Mouse (Mus musculus) ES-Bruce4 (cell line): ENCODE data around the gene Acvr1b.

Experiments used
- CTCF ChIP-seq: IDR thresholded peaks from one replicate; pipeline ENCODE4 v1.8.1; 2011; ENCODE audit warnings: low read depth, low read length
- EP300 ChIP-seq: IDR thresholded peaks from 2 replicates; pipeline ENCODE4 v1.6.1; 2011; ENCODE audit warnings: low read depth, low read length; ENCODE audit not compliant: insufficient read depth
- POLR2A ChIP-seq: IDR thresholded peaks from one replicate; pipeline ENCODE4 v1.8.1; 2011; ENCODE audit warnings: low read length; ENCODE audit not compliant: insufficient read depth

DNA sequence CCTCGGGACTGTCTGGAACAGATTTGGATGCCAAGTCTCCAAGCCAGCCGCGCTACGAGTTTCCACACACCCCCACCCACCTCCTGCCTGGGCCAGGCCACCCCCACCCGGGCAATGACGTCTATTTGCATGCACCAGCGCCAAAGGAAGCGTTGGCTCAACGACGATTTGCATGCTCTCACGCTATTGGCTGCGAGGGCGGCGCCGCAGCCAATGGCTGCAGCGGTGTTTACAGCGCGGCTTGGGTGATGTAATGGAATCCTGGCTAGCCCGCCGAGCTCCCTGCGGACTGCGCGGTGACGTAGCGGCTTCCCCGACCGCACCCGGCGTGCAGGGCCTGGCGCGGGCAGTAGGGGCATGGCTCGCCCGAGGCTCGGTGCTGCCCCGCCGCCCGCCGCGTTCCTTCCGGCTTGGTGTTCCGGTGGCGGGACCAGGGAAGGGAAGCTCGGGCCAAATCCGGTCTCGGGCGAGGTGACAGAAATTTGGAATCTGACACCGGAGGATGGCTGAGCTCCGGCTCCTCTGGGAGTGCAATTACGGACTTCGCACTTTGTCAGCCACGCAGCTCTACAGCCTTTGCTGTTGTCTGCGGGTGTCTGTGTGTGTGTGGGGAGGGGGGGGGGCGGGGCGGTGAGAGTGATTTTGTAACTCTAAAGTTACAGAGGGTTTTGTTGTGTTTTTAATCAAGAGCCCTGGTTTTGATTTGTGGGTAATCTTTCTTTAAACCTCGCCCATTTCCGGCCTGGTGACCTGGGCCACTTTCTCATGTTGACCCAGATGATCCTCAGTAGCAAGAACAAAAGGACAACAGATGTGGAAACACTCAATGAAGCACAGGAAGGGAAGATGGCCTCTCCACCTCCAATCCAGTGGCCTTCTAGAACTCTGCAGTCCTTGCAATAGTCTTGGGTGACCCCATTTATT is 72.6 kb downstream of the Acvr1b start:
- no peak for TF ChIP-seq CTCF
- peak; percentile 30 for TF ChIP-seq POLR2A
- TF ChIP-seq EP300, result no peak
